Mouse (Mus musculus): ENCODE results near the gene Mc3r. TPM values are rescaled to one million over a fixed set of nuclear protein-coding genes. Genes with fewer than 3 reads are reported as not detected.
A peak's percentile ranks its signal among the peaks of the same experiment; 100 is the strongest.

Mc3r gene
- polyA plus RNA-seq, 1 experiment from 2014 or later, result not detected

DNA sequence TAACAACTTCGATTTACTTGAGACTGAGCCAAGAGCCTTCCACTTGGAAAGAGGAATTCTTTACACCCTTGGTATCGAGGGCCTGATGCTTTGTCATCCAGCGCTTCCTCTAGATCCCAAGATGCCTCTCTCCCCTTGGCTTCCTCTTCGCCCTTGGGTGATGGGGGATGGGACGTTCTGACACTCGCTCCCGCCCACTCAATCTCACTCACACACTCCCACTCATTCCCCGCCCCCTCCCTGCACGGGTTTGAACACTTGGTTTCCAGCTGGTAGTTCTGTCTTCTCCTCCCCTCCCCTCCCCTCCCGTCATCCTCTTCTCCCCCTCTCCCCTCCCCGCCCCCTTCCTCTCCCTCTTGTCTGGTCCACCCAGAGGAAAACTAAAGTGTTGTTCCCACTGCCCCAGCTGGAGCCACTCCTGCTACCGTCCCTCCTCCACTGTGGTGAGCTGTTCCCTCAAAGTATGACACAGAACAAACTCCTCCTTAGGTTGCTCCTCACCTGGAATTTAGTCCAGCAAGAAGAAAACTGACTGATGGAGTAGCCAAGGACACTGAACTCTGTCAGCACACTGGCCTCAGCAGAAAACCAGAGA lies 9.3 kb downstream of the Mc3r start:
- no peaks in the 10 kb centered on the region for H3K36me3 ChIP-seq (replicated peaks; ENCODE audit: control insufficient read depth, insufficient read depth, low read depth, low read length)
- H3K27ac ChIP-seq (replicated peaks; ENCODE audit: low read depth, low read length), result no peak overlapping the region
- 39% methylated on average over 11 of the region's 12 CpGs for WGBS
- no peak overlapping the region for H3K4me2 ChIP-seq (ENCODE audit: low read depth, low read length)
- no peak overlapping the region for H3K4me3 ChIP-seq (ENCODE audit: low read depth, low read length)
- peak; percentile 5 for DNase-seq (ENCODE audit: low spot score)
- no peak for ATAC-seq (replicated peaks; ENCODE audit: insufficient number of reproducible peaks, low FRiP score, low TSS enrichment, low read depth)
- no peak overlapping the region for H3K9ac ChIP-seq (replicated peaks; ENCODE audit: low read length)
- H3K4me1 ChIP-seq (ENCODE audit: control insufficient read depth, insufficient read depth, low read length), result no peaks in the 10 kb centered on the region
- H3K27me3 ChIP-seq (ENCODE audit: control insufficient read depth, insufficient read depth, low read length), result no peaks in the 10 kb centered on the region
- H3K9me3 ChIP-seq (replicated peaks; ENCODE audit: control insufficient read depth, low read length), result no peaks in the 10 kb centered on the region

DNA sequence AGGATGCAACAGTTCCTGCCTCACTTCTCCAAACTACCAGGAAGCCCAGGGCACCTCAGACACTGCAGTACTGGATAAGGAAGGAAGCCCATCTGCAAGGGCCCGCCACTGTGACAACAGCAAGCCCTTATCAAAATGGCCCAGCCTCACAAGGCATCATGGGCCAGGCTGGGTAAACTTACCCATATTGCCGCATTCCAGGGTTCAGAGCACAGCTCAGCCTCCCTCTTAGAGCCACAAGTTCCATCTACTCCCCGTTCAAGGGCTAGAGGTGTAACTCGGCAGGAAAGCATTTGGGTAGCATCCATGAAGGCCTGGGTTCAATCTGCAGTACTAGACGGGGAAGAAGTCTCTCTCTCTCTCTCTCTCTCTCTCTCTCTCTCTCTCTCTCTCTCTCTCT lies 11.8 kb downstream of the Mc3r start:
- Histone ChIP-seq H3K9me3 (replicated peaks; ENCODE audit: control insufficient read depth, low read length) (no peaks in the 10 kb centered on the region), H3K36me3 (replicated peaks; ENCODE audit: control insufficient read depth, insufficient read depth, low read depth, low read length) (no peaks in the 10 kb centered on the region), H3K4me2 (ENCODE audit: low read depth, low read length) (no peak overlapping the region), H3K9ac (replicated peaks; ENCODE audit: low read length) (no peak overlapping the region), H3K4me1 (ENCODE audit: control insufficient read depth, insufficient read depth, low read length) (no peaks in the 10 kb centered on the region), H3K27ac (replicated peaks; ENCODE audit: low read depth, low read length) (no peak overlapping the region), H3K4me3 (ENCODE audit: low read depth, low read length) (no peak overlapping the region), H3K27me3 (ENCODE audit: control insufficient read depth, insufficient read depth, low read length) (no peaks in the 10 kb centered on the region)
- DNase-seq (ENCODE audit: low spot score) (no peak), ATAC-seq (replicated peaks; ENCODE audit: insufficient number of reproducible peaks, low FRiP score, low TSS enrichment, low read depth) (no peak)
- 71% methylated on average over 5 of the region's 5 CpGs for whole genome bisulfite sequencing

DNA sequence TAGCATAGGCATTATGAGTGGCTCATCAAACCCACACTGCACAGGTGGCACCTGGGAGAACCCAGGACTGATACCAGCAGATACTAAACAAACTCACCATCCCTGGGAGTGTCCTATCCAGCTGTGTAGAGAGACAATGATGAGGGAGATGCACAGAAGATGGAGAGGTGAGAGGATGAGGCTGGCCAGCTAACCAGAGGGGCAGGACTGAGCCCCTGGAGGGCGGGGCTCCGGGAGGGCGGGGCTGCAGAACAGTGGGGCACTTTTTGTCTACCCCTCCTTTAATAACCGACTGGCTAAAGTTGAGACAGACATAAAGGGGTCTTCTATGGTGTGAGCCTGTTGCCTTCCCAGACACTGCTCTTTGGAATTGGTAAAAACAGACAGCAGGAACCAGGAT lies 13.1 kb downstream of the Mc3r start:
- Histone ChIP-seq H3K9me3 (replicated peaks; ENCODE audit: control insufficient read depth, low read length) (no peaks in the 10 kb centered on the region), H3K4me3 (ENCODE audit: low read depth, low read length) (no peak overlapping the region), H3K9ac (replicated peaks; ENCODE audit: low read length) (no peak overlapping the region), H3K36me3 (replicated peaks; ENCODE audit: control insufficient read depth, insufficient read depth, low read depth, low read length) (no peaks in the 10 kb centered on the region), H3K27ac (replicated peaks; ENCODE audit: low read depth, low read length) (no peak overlapping the region), H3K4me2 (ENCODE audit: low read depth, low read length) (no peak overlapping the region), H3K4me1 (ENCODE audit: control insufficient read depth, insufficient read depth, low read length) (no peaks in the 10 kb centered on the region), H3K27me3 (ENCODE audit: control insufficient read depth, insufficient read depth, low read length) (no peaks in the 10 kb centered on the region)
- no peak for ATAC-seq (replicated peaks; ENCODE audit: insufficient number of reproducible peaks, low FRiP score, low TSS enrichment, low read depth)
- 80% methylated on average over 4 of the region's 4 CpGs for WGBS
- DNase-seq (ENCODE audit: low spot score), result no peak

DNA sequence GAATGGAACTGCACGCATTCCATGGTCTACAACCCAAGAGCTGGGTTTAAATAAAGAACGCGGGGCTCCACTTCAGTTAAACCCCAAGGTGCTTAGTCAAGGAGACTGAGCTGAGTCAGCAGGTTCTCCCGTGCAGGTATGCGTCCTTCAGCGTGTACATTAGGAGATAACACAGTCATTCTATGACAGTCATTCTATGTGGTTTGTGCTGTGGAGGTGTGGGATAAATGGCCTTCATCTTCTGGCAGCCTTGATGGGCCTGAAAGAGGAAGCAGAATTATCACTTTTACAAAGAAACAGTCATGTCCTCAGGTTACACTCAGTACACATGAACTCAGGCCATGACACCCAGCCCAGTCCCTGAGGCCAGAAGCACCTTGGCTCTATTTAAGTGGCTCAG lies 14.9 kb downstream of the Mc3r start:
- H3K27me3 ChIP-seq (ENCODE audit: control insufficient read depth, insufficient read depth, low read length), result no peaks in the 10 kb centered on the region
- H3K27ac ChIP-seq (replicated peaks; ENCODE audit: low read depth, low read length), result no peak overlapping the region
- H3K9ac ChIP-seq (replicated peaks; ENCODE audit: low read length), result no peak overlapping the region
- H3K4me3 ChIP-seq (ENCODE audit: low read depth, low read length), result no peak overlapping the region
- WGBS, result 86% methylated on average over 6 of the region's 6 CpGs
- H3K9me3 ChIP-seq (replicated peaks; ENCODE audit: control insufficient read depth, low read length), result no peaks in the 10 kb centered on the region
- H3K4me1 ChIP-seq (ENCODE audit: control insufficient read depth, insufficient read depth, low read length), result no peaks in the 10 kb centered on the region
- H3K4me2 ChIP-seq (ENCODE audit: low read depth, low read length), result no peak overlapping the region
- DNase-seq (ENCODE audit: low spot score) (no peak), ATAC-seq (replicated peaks; ENCODE audit: insufficient number of reproducible peaks, low FRiP score, low TSS enrichment, low read depth) (no peak)
- H3K36me3 ChIP-seq (replicated peaks; ENCODE audit: control insufficient read depth, insufficient read depth, low read depth, low read length), result no peaks in the 10 kb centered on the region

DNA sequence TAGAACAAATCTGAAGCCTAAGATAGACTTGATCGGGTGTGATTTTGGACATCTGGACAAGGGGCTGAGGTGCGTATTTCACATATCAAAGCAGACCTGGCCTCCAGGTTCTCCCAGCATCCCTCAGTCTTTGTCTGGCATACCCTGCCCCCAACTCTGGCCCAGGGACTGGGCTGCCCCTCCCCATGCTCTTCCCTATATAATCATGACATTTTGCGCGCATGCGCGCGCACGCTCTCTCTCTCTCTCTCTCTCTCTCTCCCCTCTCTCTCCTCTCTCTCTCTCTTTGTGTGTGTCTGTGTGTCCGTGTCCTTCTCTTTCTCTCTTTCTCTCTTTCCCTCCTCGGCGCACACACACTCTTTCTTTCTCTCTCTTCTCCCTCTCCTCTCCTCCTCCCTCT lies 21.6 kb downstream of the Mc3r start:
- H3K4me3 ChIP-seq (ENCODE audit: low read depth, low read length), result no peak overlapping the region
- no peaks in the 10 kb centered on the region for H3K9me3 ChIP-seq (replicated peaks; ENCODE audit: control insufficient read depth, low read length)
- ATAC-seq (replicated peaks; ENCODE audit: insufficient number of reproducible peaks, low FRiP score, low TSS enrichment, low read depth) (no peak), DNase-seq (ENCODE audit: low spot score) (no peak)
- H3K36me3 ChIP-seq (replicated peaks; ENCODE audit: control insufficient read depth, insufficient read depth, low read depth, low read length), result no peaks in the 10 kb centered on the region
- no peak overlapping the region for H3K27ac ChIP-seq (replicated peaks; ENCODE audit: low read depth, low read length)
- H3K9ac ChIP-seq (replicated peaks; ENCODE audit: low read length), result no peak overlapping the region
- no peaks in the 10 kb centered on the region for H3K27me3 ChIP-seq (ENCODE audit: control insufficient read depth, insufficient read depth, low read length)
- H3K4me1 ChIP-seq (ENCODE audit: control insufficient read depth, insufficient read depth, low read length), result no peaks in the 10 kb centered on the region
- 82% methylated on average over 11 of the region's 11 CpGs for WGBS
- no peak overlapping the region for H3K4me2 ChIP-seq (ENCODE audit: low read depth, low read length)

DNA sequence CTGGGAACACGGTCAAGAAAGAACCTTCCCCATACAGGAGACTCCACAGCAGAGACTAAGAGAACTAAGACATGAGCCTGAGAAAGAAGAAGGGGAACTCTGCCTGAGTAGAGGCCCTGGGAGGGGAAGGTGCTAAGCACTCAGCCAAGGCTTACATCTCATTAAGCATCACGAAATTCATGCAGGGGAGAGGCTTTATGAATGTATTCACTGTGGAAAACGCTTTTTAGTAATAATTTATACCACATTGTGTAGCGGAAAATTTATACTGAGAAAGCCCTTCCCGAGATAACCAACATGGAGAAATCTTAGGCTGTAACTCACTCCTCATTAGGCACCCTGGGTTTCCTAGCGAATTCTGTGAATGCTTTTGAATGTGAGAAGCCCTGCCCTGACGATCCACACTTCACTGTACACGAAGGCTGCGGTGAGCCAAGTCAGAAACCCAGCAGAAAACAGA lies 22.2 kb downstream of the Mc3r start:
- Histone ChIP-seq H3K27ac (replicated peaks; ENCODE audit: low read depth, low read length) (no peak overlapping the region), H3K27me3 (ENCODE audit: control insufficient read depth, insufficient read depth, low read length) (no peaks in the 10 kb centered on the region)

DNA sequence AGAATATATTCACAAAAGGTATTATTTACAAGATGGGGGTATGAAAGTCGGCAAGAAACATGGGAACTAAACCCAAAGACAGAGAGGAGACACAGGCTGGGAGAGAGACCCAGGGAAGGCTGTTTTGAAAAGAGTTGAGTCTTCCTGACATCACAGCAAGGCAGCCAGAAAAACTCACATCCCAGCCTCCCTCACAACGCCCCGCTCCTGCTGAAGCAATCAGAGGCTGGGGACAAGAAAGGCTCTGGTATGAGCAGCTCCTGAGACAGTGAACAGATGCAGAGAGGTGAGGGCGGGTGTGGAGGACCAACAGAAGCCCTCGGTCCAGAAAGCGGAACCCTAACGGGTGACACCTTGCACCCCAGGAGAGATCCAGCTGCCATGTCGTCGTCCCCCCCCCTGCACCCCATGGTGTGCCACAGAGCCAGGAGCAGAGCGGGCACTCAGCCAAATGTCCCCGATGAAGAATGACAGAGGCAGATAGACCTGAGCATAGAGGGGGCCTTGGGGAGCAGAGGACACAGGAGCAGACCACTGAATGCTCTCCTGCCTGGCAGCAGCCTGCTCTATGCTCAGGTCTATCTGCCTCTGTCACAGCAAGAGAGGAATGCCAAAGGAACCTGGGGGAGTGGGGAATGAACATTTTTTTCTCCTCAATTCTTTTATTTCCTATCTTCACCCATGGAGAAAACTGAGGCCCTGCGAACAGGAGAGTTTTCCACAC lies 22.8 kb downstream of the Mc3r start:
- H3K27me3 ChIP-seq (ENCODE audit: control insufficient read depth, insufficient read depth, low read length), result no peaks in the 10 kb centered on the region
- no peak overlapping the region for H3K4me3 ChIP-seq (ENCODE audit: low read depth, low read length)
- no peak overlapping the region for H3K4me2 ChIP-seq (ENCODE audit: low read depth, low read length)
- no peak overlapping the region for H3K27ac ChIP-seq (replicated peaks; ENCODE audit: low read depth, low read length)
- ATAC-seq (replicated peaks; ENCODE audit: insufficient number of reproducible peaks, low FRiP score, low TSS enrichment, low read depth) (no peak), DNase-seq (ENCODE audit: low spot score) (no peak)
- H3K36me3 ChIP-seq (replicated peaks; ENCODE audit: control insufficient read depth, insufficient read depth, low read depth, low read length), result no peaks in the 10 kb centered on the region
- no peaks in the 10 kb centered on the region for H3K9me3 ChIP-seq (replicated peaks; ENCODE audit: control insufficient read depth, low read length)
- no peaks in the 10 kb centered on the region for H3K4me1 ChIP-seq (ENCODE audit: control insufficient read depth, insufficient read depth, low read length)
- H3K9ac ChIP-seq (replicated peaks; ENCODE audit: low read length), result no peak overlapping the region
- WGBS, result 78% methylated on average over 12 of the region's 12 CpGs

More for the DNA sequence above, 22.2 kb downstream of the Mc3r start:
- H3K9me3 ChIP-seq (replicated peaks; ENCODE audit: control insufficient read depth, low read length), result no peaks in the 10 kb centered on the region
- H3K4me3 ChIP-seq (ENCODE audit: low read depth, low read length), result no peak overlapping the region
- no peaks in the 10 kb centered on the region for H3K36me3 ChIP-seq (replicated peaks; ENCODE audit: control insufficient read depth, insufficient read depth, low read depth, low read length)
- DNase-seq (ENCODE audit: low spot score), result no peak
- no peak for ATAC-seq (replicated peaks; ENCODE audit: insufficient number of reproducible peaks, low FRiP score, low TSS enrichment, low read depth)
- no peak overlapping the region for H3K4me2 ChIP-seq (ENCODE audit: low read depth, low read length)
- WGBS, result 55% methylated on average over 9 of the region's 9 CpGs
- no peaks in the 10 kb centered on the region for H3K4me1 ChIP-seq (ENCODE audit: control insufficient read depth, insufficient read depth, low read length)
- no peak overlapping the region for H3K9ac ChIP-seq (replicated peaks; ENCODE audit: low read length)

DNA sequence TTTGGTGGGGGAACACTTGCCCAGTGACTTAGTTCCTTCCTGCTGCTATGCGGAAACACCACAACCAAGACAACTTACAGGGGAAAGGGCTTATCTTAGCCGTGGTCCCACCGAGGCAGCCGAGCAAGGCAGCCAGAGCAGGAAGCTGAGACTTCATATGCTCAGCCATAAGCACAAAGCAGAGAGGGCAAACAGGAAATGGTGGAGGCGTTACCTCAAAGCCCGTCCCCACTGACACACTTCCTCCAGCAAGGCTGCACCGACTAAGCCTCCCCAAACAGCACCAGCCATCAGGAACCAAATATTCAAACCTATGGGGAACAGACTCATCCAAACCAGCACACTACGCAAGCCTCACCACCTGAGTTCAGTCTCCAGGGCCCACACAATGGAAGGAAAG lies 26.4 kb downstream of the Mc3r start:
- no peak overlapping the region for H3K27ac ChIP-seq (replicated peaks; ENCODE audit: low read depth, low read length)
- DNase-seq (ENCODE audit: low spot score), result no peak
- no peak overlapping the region for H3K9ac ChIP-seq (replicated peaks; ENCODE audit: low read length)
- H3K4me3 ChIP-seq (ENCODE audit: low read depth, low read length), result no peak overlapping the region
- no peaks in the 10 kb centered on the region for H3K36me3 ChIP-seq (replicated peaks; ENCODE audit: control insufficient read depth, insufficient read depth, low read depth, low read length)
- WGBS, result 80% methylated on average over 8 of the region's 8 CpGs
- no peaks in the 10 kb centered on the region for H3K9me3 ChIP-seq (replicated peaks; ENCODE audit: control insufficient read depth, low read length)
- H3K4me2 ChIP-seq (ENCODE audit: low read depth, low read length), result no peak overlapping the region
- no peaks in the 10 kb centered on the region for H3K27me3 ChIP-seq (ENCODE audit: control insufficient read depth, insufficient read depth, low read length)
- H3K4me1 ChIP-seq (ENCODE audit: control insufficient read depth, insufficient read depth, low read length), result no peaks in the 10 kb centered on the region
- ATAC-seq (replicated peaks; ENCODE audit: insufficient number of reproducible peaks, low FRiP score, low TSS enrichment, low read depth), result no peak

All from embryonic facial prominence, embryonic 11.5 days (tissue).